Mouse (Mus musculus) embryonic fibroblast, embryonic 13.5 days (primary cell): ENCODE measurements around the gene Aco2.

Source experiments
- CTCF ChIP-seq: IDR thresholded peaks from 2 replicates; pipeline ENCODE4 v1.5.1; 2011; ENCODE audit warnings: mild to moderate bottlenecking, control low read depth, low read length, moderate library complexity, borderline replicate concordance; ENCODE audit not compliant: insufficient read depth
- POLR2A ChIP-seq: IDR thresholded peaks from 2 replicates; pipeline ENCODE4 v1.6.1; 2011; ENCODE audit warnings: low read depth, mild to moderate bottlenecking, control low read depth, low read length, moderate library complexity

- TF ChIP-seq POLR2A (no peak), CTCF (no peak)
Observed at GRCm38 (mm10) chr15:81928277-81928676, 56.2 kb downstream of the Aco2 start.
